Mouse (Mus musculus) ES-Bruce4 (cell line): Measurements from ENCODE around the gene Ret.

Experiments
- CTCF ChIP-seq: IDR thresholded peaks from one replicate; pipeline ENCODE4 v1.8.1; 2011; ENCODE audit warnings: low read depth, low read length
- POLR2A ChIP-seq: IDR thresholded peaks from one replicate; pipeline ENCODE4 v1.8.1; 2011; ENCODE audit warnings: low read length; ENCODE audit not compliant: insufficient read depth

GRCm38 (mm10) chr6:118163086-118163485 lies 34.4 kb downstream of the Ret start:
- TF ChIP-seq CTCF (no peak), POLR2A (no peak)
